Mouse (Mus musculus) brown adipose tissue, adult 24 weeks (tissue): ENCODE results near the gene Gm8926. TPM values are rescaled to one million over a fixed set of nuclear protein-coding genes. Genes with fewer than 3 reads are reported as not detected.
"Not testable (repeated sequence)": the region's sequence is repeated elsewhere in the genome, so short reads cannot be mapped to it uniquely, and the experiment has no call there.

ENCODE experiments used
- H3K27ac ChIP-seq: fragments of 200-500 bp; replicated peaks from 2 replicates; pipeline ENCODE4 v1.5.1; 2012; ENCODE audit warnings: low read depth, mild to moderate bottlenecking, low read length
- H3K4me1 ChIP-seq: fragments of 200-500 bp; 2 replicates; pipeline ENCODE4 v1.6.1; 2012; ENCODE audit warnings: low read length, mixed read lengths; ENCODE audit not compliant: control insufficient read depth, insufficient read depth, insufficient read length
- H3K4me3 ChIP-seq: fragments of 200-500 bp; 2 replicates; pipeline ENCODE4 v1.5.1; 2012; ENCODE audit warnings: low read depth, mild to moderate bottlenecking, low read length, moderate library complexity; ENCODE audit not compliant: insufficient read depth
- polyA plus RNA-seq: library from polyadenylated mRNA; stranded (reverse); fragments of >200 nt; gene quantifications from 2 replicates; pipeline ENCODE4 v1.2.4, GENCODE M21; 2012; ENCODE audit not compliant: missing spikeins, insufficient read depth, insufficient read length

The Gm8926 gene
- polyA plus RNA-seq, result not detected in 2 replicates

- not testable (repeated sequence) for H3K27ac ChIP-seq, H3K4me3 ChIP-seq, H3K4me1 ChIP-seq
Observed at GRCm38 (mm10) chr5:11770248-11770647, at the start of gene Gm8926. Gene Gm8926, plus strand, starts transcription at chr5:11770548.

Other genes with a start within 250 kb of the Gm8926 start
- gene Gm6460, start 175.6 kb upstream of the Gm8926 start, polyA plus RNA-seq, result not detected in 2 replicates
- gene Gm8922, start 88.6 kb upstream of the Gm8926 start, polyA plus RNA-seq, result not detected in 2 replicates
- not detected in 2 replicates for gene Gm6465, start 75.0 kb downstream of the Gm8926 start, polyA plus RNA-seq
- gene 4933402N22Rik, start 147.5 kb downstream of the Gm8926 start, polyA plus RNA-seq, result not detected in 2 replicates